Mouse (Mus musculus) gonadal fat pad, adult 2 months (tissue): Measurements from ENCODE around the gene Slc9a2. TPM values are rescaled to one million over a fixed set of nuclear protein-coding genes. Genes with fewer than 3 reads are reported as not detected.
"Not testable (repeated sequence)": the region's sequence is repeated elsewhere in the genome, so short reads cannot be mapped to it uniquely, and the experiment has no call there.

Experiments
- DNase-seq: peaks from one replicate; pipeline ENCODE4 v3.0.0-alpha.2; 2012; ENCODE audit warnings: low read depth
- polyA plus RNA-seq: library from polyadenylated mRNA; depleted of rRNA; stranded (reverse); fragments of >200 nt; gene quantifications from 2 replicates; pipeline ENCODE4 v1.2.3, GENCODE M21; 2012; rRNA removed

Slc9a2 gene
- 15.0 and 18.1 TPM in 2 replicates for polyA plus RNA-seq

GRCm38 (mm10) chr1:40680067-40680867 lies at the start of gene Slc9a2:
TSS of gene Slc9a2 (plus strand) at chr1:40680574.
- no peak for DNase-seq

GRCm38 (mm10) chr1:40632407-40633062 lies 47.8 kb upstream of the Slc9a2 start:
- DNase-seq = no peak

- DNase-seq = no peak
These were observed 45.8 kb upstream of the Slc9a2 start for GRCm38 (mm10) chr1:40634608-40635007.

- no peak for DNase-seq
These were observed 32.1 kb upstream of the Slc9a2 start for GRCm38 (mm10) chr1:40648234-40648633.

- DNase-seq = no peak
These were observed 29.4 kb upstream of the Slc9a2 start for GRCm38 (mm10) chr1:40650803-40651497.

- DNase-seq = no peak
These were observed 23.3 kb upstream of the Slc9a2 start for GRCm38 (mm10) chr1:40657035-40657434.

- no peak for DNase-seq
These were observed 22.3 kb upstream of the Slc9a2 start for GRCm38 (mm10) chr1:40657978-40658496.

GRCm38 (mm10) chr1:40659017-40659416 lies 21.4 kb upstream of the Slc9a2 start:
- DNase-seq = no peak

- DNase-seq = no peak
These were observed 20.9 kb upstream of the Slc9a2 start for GRCm38 (mm10) chr1:40659496-40659895.

- DNase-seq = no peak
These were observed 19.5 kb upstream of the Slc9a2 start for GRCm38 (mm10) chr1:40660838-40661237.

GRCm38 (mm10) chr1:40665401-40666370 lies 14.7 kb upstream of the Slc9a2 start:
- no peak for DNase-seq

GRCm38 (mm10) chr1:40667442-40667841 lies 12.9 kb upstream of the Slc9a2 start:
- not testable (repeated sequence) for DNase-seq

- no peak for DNase-seq
These were observed 10.3 kb upstream of the Slc9a2 start for GRCm38 (mm10) chr1:40670025-40670424.

- DNase-seq = no peak
These were observed 8.9 kb upstream of the Slc9a2 start for GRCm38 (mm10) chr1:40671490-40671889.

GRCm38 (mm10) chr1:40677306-40677705 lies 3.1 kb upstream of the Slc9a2 start:
- no peak for DNase-seq

GRCm38 (mm10) chr1:40680868-40681698 lies 709 bp downstream of the Slc9a2 start:
- no peak for DNase-seq

GRCm38 (mm10) chr1:40681699-40682510 lies 1.5 kb downstream of the Slc9a2 start:
- no peak for DNase-seq

- no peak for DNase-seq
These were observed 13.9 kb downstream of the Slc9a2 start for GRCm38 (mm10) chr1:40694296-40694695.

- DNase-seq = no peak
These were observed 16.1 kb downstream of the Slc9a2 start for GRCm38 (mm10) chr1:40696436-40696835.
